Mouse (Mus musculus): ENCODE measurements around the gene Runx2.

GRCm38 (mm10) chr17:44783143-44783542 lies 31.5 kb downstream of the Runx2 start:
- TF ChIP-seq POLR2A (IDR thresholded peaks at IDR 0.05; ENCODE audit: low read depth, low read length) (no peak), CTCF (conservative IDR thresholded peaks at IDR 0.05; ENCODE audit: insufficient read depth, insufficient read length, low read depth, low read length) (no peak)
